Mouse (Mus musculus): Measurements from ENCODE around the gene Lzts2. TPM values are rescaled to one million over a fixed set of nuclear protein-coding genes. Genes with fewer than 3 reads are reported as not detected.

Lzts2 gene
- 29.1 and 30.8 TPM in 2 replicates for polyA plus RNA-seq (2015; fragmentation: Nextera tagmentation; extraction: Ambion mirVana)

DNA sequence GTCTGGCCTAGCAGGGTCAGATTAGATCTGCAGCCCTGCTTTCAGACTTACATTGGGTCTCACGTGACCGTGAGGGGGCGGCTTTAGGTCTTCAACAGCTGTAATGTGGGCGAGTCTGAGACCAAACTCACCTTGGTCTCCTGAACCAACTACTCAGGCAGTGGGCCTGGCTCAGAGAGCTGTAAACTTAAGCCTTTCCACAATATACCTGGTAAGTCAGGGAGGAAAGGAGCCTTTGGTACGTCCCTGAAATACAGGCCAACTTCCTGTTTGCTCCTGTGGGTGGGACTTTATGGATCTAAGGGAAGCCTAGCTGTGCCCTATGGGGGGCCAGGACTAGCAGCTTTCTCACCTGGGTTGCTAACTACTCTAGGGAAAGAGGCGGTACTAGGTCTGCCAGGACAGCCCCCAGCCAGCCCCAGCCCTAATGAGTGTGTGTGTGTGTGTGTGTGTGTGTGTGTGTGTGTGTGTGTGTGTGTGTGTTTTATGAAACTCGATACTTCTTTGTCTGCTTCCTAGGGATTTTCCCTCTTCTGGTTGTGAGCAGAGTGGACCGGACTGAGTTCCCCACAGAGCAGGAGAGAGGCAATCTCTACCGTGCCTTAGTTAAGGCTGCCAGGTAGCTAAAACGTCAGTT lies at the start of gene Lzts2:
TSS of gene Lzts2 (plus strand) at position 80 of the 637 bp plus-strand sequence.
- peak within 1 kb of the TSS; percentile 91 for H3K4me2 ChIP-seq
- H3K27me3 ChIP-seq, result no peaks in the 10 kb centered on the region
- peak within 1 kb of the TSS; percentile 65 for H3K4me3 ChIP-seq
- WGBS, result 10% methylated on average over 10 of the region's 10 CpGs
- H3K9ac ChIP-seq, result peak within 1 kb of the TSS; percentile 87
- peaks cover 24% of the 10 kb centered on the region for H3K36me3 ChIP-seq
- no peaks in the 10 kb centered on the region for H3K9me3 ChIP-seq
- H3K4me1 ChIP-seq (replicated peaks), result peaks cover 50% of the 10 kb centered on the region
- peak within 1 kb of the TSS; percentile 98 for H3K27ac ChIP-seq (replicated peaks)
- no peak for ATAC-seq (ENCODE audit: low read depth)

DNA sequence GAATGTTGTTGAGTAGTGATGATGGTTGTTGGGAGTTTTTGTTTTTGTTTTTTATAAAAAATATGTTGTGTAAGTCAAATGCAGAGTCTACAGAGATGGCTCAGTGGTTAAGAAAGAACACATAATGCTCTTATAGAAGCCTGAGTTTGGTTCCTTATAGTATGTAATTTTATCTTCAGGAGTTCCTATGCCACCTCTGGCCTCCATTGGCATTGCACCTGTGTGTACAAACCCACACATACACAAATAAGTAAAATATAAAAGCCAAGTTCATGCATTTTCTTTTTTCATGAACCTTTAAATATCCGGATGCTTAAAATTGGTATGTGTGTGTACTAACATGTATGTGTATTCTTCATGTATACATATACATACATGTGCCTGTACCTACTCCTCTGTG lies 48.2 kb upstream of the Lzts2 start:
- Histone ChIP-seq H3K27me3 (no peaks in the 10 kb centered on the region), H3K9ac (no peak overlapping the region), H3K4me3 (no peak overlapping the region), H3K36me3 (peaks cover 82% of the 10 kb centered on the region), H3K9me3 (no peaks in the 10 kb centered on the region), H3K4me2 (no peak overlapping the region), H3K27ac (replicated peaks) (no peak overlapping the region), H3K4me1 (replicated peaks) (no peaks in the 10 kb centered on the region)
- ATAC-seq (ENCODE audit: low read depth), result no peak
- 97% methylated on average over 1 of the region's 1 CpGs for WGBS

DNA sequence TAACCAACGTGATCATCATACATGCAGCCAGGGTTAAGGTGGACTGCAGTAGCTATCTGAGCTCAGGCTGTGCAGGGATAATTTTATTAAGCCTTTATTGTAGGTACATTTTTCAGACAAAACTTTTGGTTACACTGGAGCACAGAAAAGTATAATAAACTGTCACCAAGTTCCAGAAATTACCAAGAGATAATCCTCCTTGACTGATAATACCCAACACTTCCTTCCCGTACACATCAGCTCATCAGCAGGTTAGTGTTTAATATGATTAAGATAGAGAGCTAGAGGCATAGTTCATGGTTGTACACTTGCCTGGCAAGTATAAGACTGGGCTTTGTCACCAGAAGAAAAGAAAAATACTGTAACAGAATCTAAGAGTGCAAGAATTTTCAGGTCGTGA lies 45.9 kb upstream of the Lzts2 start:
- Histone ChIP-seq H3K9me3 (no peaks in the 10 kb centered on the region), H3K4me3 (no peak overlapping the region), H3K27ac (replicated peaks) (no peak overlapping the region), H3K4me2 (no peak overlapping the region), H3K4me1 (replicated peaks) (no peaks in the 10 kb centered on the region), H3K36me3 (peaks cover 87% of the 10 kb centered on the region), H3K27me3 (no peaks in the 10 kb centered on the region), H3K9ac (no peak overlapping the region)
- no peak for ATAC-seq (ENCODE audit: low read depth)
- WGBS, result 91% methylated on average over 3 of the region's 3 CpGs

GRCm38 (mm10) chr19:44976636-44977035 lies 37.6 kb upstream of the Lzts2 start:
- 72% methylated on average over 6 of the region's 6 CpGs for WGBS
- Histone ChIP-seq H3K4me1 (replicated peaks) (no peaks in the 10 kb centered on the region), H3K9me3 (no peaks in the 10 kb centered on the region), H3K27me3 (no peaks in the 10 kb centered on the region), H3K4me3 (no peak overlapping the region), H3K9ac (no peak overlapping the region), H3K27ac (replicated peaks) (no peak overlapping the region), H3K4me2 (no peak overlapping the region), H3K36me3 (peaks cover 93% of the 10 kb centered on the region)
- no peak for ATAC-seq (ENCODE audit: low read depth)

- Histone ChIP-seq H3K27ac (replicated peaks) (no peak overlapping the region), H3K4me3 (no peak overlapping the region), H3K4me2 (no peak overlapping the region), H3K36me3 (peaks cover 91% of the 10 kb centered on the region), H3K9me3 (no peaks in the 10 kb centered on the region), H3K27me3 (no peaks in the 10 kb centered on the region), H3K4me1 (replicated peaks) (no peaks in the 10 kb centered on the region), H3K9ac (no peak overlapping the region)
- 84% methylated on average over 6 of the region's 6 CpGs for WGBS
- no peak for ATAC-seq (ENCODE audit: low read depth)
Measured at GRCm38 (mm10) chr19:44977148-44977547, 37.1 kb upstream of the Lzts2 start.

DNA sequence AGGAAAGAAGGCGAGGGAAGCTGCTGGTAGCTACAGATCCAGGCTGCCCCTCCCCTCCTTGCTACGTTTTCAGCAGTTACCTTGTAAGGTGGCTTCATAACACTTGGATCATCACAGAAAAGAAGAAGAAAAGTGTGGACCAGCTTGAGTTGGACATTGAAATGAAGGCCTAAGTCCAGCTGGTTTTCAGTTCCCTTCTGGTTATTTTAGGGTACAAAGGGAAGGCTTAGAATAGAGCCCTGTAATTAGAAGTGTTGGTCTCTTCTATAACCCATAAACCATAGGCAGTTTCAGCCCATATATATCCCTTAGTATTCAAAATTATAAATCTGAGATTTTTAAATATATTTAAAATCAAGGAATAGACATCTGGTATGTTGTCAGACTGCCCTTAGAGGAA lies 33.4 kb upstream of the Lzts2 start:
- H3K27me3 ChIP-seq, result no peaks in the 10 kb centered on the region
- no peak overlapping the region for H3K9ac ChIP-seq
- no peak overlapping the region for H3K4me2 ChIP-seq
- H3K9me3 ChIP-seq, result no peaks in the 10 kb centered on the region
- no peak overlapping the region for H3K27ac ChIP-seq (replicated peaks)
- no peak overlapping the region for H3K4me3 ChIP-seq
- peaks cover 58% of the 10 kb centered on the region for H3K36me3 ChIP-seq
- WGBS, result 79% methylated on average over 2 of the region's 2 CpGs
- no peaks in the 10 kb centered on the region for H3K4me1 ChIP-seq (replicated peaks)
- no peak for ATAC-seq (ENCODE audit: low read depth)

GRCm38 (mm10) chr19:44982477-44983115 lies 31.6 kb upstream of the Lzts2 start:
- Histone ChIP-seq H3K36me3 (peaks cover 40% of the 10 kb centered on the region), H3K4me2 (no peak overlapping the region), H3K27ac (replicated peaks) (no peak overlapping the region), H3K4me1 (replicated peaks) (no peaks in the 10 kb centered on the region), H3K4me3 (no peak overlapping the region), H3K9me3 (no peaks in the 10 kb centered on the region), H3K9ac (no peak overlapping the region), H3K27me3 (no peaks in the 10 kb centered on the region)
- ATAC-seq (ENCODE audit: low read depth), result no peak
- WGBS, result 86% methylated on average over 7 of the region's 7 CpGs

- 92% methylated on average over 6 of the region's 6 CpGs for WGBS
- H3K27ac ChIP-seq (replicated peaks), result no peak overlapping the region
- no peak for ATAC-seq (ENCODE audit: low read depth)
Measured at GRCm38 (mm10) chr19:44983366-44983765, 30.8 kb upstream of the Lzts2 start.

DNA sequence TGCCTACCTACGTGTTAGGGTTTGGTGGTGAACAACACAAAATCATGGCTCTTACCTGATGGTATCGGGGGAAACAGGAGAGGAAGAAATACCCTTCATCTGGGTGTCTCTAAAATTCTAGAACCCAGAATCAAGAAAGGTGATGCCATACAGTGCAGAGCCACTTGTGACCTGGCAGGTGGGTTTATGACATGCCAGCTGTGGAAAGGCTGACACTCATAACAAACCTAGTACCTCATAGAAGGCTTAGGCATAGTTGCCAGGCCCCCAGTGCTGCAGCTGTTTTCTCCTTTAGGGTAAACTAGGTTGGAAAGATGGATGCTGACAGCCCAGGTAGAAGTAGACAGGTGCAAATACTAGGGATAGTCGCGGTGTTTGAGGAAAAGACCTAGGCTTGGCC lies 29.8 kb upstream of the Lzts2 start:
- 92% methylated on average over 4 of the region's 4 CpGs for WGBS
- Histone ChIP-seq H3K9me3 (no peaks in the 10 kb centered on the region), H3K36me3 (peaks cover 24% of the 10 kb centered on the region), H3K4me2 (no peak overlapping the region), H3K9ac (no peak overlapping the region), H3K4me1 (replicated peaks) (peaks cover 8% of the 10 kb centered on the region), H3K4me3 (no peak overlapping the region), H3K27me3 (no peaks in the 10 kb centered on the region), H3K27ac (replicated peaks) (no peak overlapping the region)
- no peak for ATAC-seq (ENCODE audit: low read depth)

More at GRCm38 (mm10) chr19:44983366-44983765, 30.8 kb upstream of the Lzts2 start:
- no peak overlapping the region for H3K4me3 ChIP-seq
- no peak overlapping the region for H3K4me2 ChIP-seq
- no peak overlapping the region for H3K9ac ChIP-seq
- peaks cover 32% of the 10 kb centered on the region for H3K36me3 ChIP-seq
- H3K27me3 ChIP-seq, result no peaks in the 10 kb centered on the region
- H3K9me3 ChIP-seq, result no peaks in the 10 kb centered on the region
- H3K4me1 ChIP-seq (replicated peaks), result peaks cover 3% of the 10 kb centered on the region

DNA sequence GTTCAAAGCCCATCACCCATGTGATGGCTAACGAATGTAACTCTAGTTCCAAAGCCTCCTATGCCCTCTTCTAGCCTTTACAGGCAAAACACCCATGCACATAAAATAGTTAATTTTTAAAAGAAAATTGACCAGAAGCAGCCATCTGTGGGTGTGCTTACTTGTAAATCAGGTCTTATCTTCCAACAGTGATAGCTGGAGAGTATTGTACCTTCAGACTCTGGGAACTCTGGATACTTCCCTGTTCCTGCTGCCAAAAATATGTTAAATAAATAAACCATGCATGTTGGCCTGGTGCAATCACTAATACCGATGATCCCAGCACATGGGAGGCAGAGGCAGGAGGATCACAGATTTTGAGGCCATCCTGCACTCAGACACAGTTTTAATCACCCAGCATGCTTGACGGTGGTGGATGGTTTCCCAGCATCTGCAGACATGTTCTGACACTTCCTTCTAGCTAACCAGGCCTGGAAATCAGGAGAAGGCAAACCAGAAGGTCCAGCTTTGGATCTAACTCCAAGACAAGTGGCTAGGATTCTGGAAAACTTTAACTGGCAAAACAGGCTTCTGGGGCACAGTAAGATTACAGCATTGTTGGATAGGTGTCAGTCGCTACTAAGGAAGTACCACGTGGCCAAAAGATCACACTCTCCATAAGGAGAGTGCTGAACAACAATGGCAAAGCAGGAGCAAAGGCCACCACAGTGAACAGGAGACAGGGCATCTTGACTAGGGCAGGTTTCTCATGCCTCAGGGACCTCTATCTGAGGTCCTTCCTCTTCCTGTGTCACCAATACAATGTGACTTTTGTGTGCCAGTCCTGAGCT lies 28.8 kb upstream of the Lzts2 start:
- H3K27me3 ChIP-seq, result no peaks in the 10 kb centered on the region
- no peak overlapping the region for H3K4me3 ChIP-seq
- no peak for ATAC-seq (ENCODE audit: low read depth)
- peaks cover 16% of the 10 kb centered on the region for H3K36me3 ChIP-seq
- peaks cover 16% of the 10 kb centered on the region for H3K4me1 ChIP-seq (replicated peaks)
- no peaks in the 10 kb centered on the region for H3K9me3 ChIP-seq
- H3K27ac ChIP-seq (replicated peaks), result no peak overlapping the region
- no peak overlapping the region for H3K9ac ChIP-seq
- no peak overlapping the region for H3K4me2 ChIP-seq
- WGBS, result 71% methylated on average over 5 of the region's 5 CpGs

GRCm38 (mm10) chr19:44987004-44987403 lies 27.2 kb upstream of the Lzts2 start:
- Histone ChIP-seq H3K4me3 (no peak overlapping the region), H3K36me3 (peaks cover 4% of the 10 kb centered on the region; the same call in 1 of the 2 replicates), H3K27me3 (no peaks in the 10 kb centered on the region), H3K27ac (replicated peaks) (no peak overlapping the region), H3K4me2 (no peak overlapping the region), H3K9me3 (no peaks in the 10 kb centered on the region), H3K9ac (0 out of 2 replicates have a peak overlapping the region, but pooled peaks have one; percentile 26), H3K4me1 (replicated peaks) (peaks cover 33% of the 10 kb centered on the region)
- WGBS, result 63% methylated on average over 6 of the region's 6 CpGs
- no peak for ATAC-seq (ENCODE audit: low read depth)

DNA sequence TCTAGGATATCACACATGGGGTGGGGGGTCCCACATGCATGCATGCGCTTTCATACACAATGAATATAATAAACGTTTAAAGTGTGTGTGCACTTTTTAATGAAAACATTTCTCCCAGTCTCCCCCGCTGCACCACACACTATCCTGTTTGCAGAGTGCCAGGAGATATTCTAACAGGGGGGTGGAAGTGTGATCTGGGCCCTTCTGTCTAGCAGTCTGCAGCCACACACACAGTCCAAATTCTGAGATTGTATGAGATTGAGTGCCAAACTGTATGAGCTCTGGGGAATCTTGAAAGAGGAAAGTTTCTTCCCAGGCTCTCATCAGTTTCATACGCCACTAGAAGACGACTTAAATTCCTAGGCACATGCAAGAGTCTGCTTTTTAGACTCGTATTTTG lies 26.4 kb upstream of the Lzts2 start:
- H3K9ac ChIP-seq, result no peak overlapping the region; the same call in 1 of the 2 replicates
- H3K27me3 ChIP-seq, result no peaks in the 10 kb centered on the region
- peaks cover 10% of the 10 kb centered on the region for H3K36me3 ChIP-seq
- 70% methylated on average over 6 of the region's 6 CpGs for WGBS
- no peak for ATAC-seq (ENCODE audit: low read depth)
- H3K4me3 ChIP-seq, result no peak overlapping the region
- H3K4me1 ChIP-seq (replicated peaks), result peaks cover 41% of the 10 kb centered on the region
- no peaks in the 10 kb centered on the region for H3K9me3 ChIP-seq
- H3K27ac ChIP-seq (replicated peaks), result no peak overlapping the region
- H3K4me2 ChIP-seq, result no peak overlapping the region

Data from neural tube, embryonic 13.5 days (tissue).